Mouse (Mus musculus) C2C12 (cell line): ENCODE results near the gene Gtf2ird2.

Source experiments
- CTCF ChIP-seq: IDR thresholded peaks from one replicate; pipeline ENCODE4 v1.5.1; 2011; ENCODE audit not compliant: control insufficient read depth, insufficient read depth, insufficient read length
- MYOD1 ChIP-seq: IDR thresholded peaks from one replicate; pipeline ENCODE4 v1.6.1; 2011; ENCODE audit warnings: low read depth; ENCODE audit not compliant: control insufficient read depth, insufficient read length
- MYOG ChIP-seq: IDR thresholded peaks from one replicate; pipeline ENCODE4 v1.6.1; 2011; ENCODE audit not compliant: control insufficient read depth, insufficient read length; ENCODE audit errors: extremely low read depth

DNA sequence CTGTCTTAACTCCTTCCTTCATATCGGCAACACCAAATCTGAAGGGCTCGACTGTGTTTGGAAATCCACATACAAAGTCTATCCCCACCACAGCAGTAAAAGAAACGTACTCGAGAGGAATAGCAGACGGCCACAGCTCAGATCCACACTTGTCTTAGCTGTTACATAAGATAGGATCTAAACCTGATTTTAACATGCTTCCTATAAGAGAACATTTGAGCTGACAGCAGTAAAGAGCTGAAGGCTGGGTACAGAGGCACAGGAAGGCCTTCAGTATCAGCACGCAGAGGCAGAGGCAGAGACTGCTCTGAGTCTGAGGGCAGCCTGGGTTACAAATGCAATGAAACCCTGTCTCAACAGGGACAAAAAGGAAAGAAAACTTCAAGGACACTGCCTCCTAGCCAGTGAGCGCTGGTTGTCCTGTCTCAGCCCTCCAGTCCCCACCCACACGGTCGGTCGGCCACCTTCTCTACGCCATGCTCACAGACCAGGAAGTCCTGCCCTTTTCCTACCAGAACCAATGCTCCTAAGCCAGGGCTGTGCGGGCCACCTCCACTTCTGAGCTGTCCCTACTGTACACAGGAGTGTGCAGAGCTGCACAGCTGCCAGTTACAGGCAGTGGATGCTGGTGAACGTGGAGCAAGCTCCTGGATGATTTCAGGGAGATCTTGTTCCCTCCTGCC lies 73.7 kb downstream of the Gtf2ird2 start:
- TF ChIP-seq CTCF (no peak), MYOD1 (no peak), MYOG (no peak)
